Mouse (Mus musculus) gastrocnemius, postnatal 36 days (tissue): Measurements from ENCODE around the gene En1. TPM values are rescaled to one million over a fixed set of nuclear protein-coding genes. Genes with fewer than 3 reads are reported as not detected.

Experiments used
- DNase-seq, 2 experiments: peaks; one replicate each; pipeline ENCODE4 v3.0.0; 2022
- intact Hi-C: fragments of 180-260 bp; cut with DNase I; formaldehyde crosslinking; loops from one replicate; pipeline ENCODE4 v1.15.1; 2025
- long read RNA-seq, 2 experiments: library from polyadenylated mRNA; stranded (forward); transcript quantifications; one replicate each; pipeline ENCODE4 v2.0.0; 2021
- total RNA-seq, 2 experiments: library from RNA; stranded (reverse); gene quantifications; 2 replicates each; pipeline ENCODE4 v1.2.3; 2021

En1 gene
- 1 to 10 TPM; 6.8 to 7.4 TPM for total RNA-seq
- long read RNA-seq, experiment 1, partial matches to known transcripts: 2 of 9 reads
- long read RNA-seq, experiment 1, other reads (novel, unspliced or antisense): 4 of 9 reads
- long read RNA-seq, experiment 2, partial matches to known transcripts: 2 of 8 reads
- long read RNA-seq, experiment 2, other reads (novel, unspliced or antisense): 4 of 8 reads

GRCm38 (mm10) chr1:120602031-120602730, at the start of gene En1:
TSS of gene En1 (plus strand) at chr1:120602418.
- peak; percentile 70 to 77 for DNase-seq
- intact Hi-C loops: no loop called here

DNA sequence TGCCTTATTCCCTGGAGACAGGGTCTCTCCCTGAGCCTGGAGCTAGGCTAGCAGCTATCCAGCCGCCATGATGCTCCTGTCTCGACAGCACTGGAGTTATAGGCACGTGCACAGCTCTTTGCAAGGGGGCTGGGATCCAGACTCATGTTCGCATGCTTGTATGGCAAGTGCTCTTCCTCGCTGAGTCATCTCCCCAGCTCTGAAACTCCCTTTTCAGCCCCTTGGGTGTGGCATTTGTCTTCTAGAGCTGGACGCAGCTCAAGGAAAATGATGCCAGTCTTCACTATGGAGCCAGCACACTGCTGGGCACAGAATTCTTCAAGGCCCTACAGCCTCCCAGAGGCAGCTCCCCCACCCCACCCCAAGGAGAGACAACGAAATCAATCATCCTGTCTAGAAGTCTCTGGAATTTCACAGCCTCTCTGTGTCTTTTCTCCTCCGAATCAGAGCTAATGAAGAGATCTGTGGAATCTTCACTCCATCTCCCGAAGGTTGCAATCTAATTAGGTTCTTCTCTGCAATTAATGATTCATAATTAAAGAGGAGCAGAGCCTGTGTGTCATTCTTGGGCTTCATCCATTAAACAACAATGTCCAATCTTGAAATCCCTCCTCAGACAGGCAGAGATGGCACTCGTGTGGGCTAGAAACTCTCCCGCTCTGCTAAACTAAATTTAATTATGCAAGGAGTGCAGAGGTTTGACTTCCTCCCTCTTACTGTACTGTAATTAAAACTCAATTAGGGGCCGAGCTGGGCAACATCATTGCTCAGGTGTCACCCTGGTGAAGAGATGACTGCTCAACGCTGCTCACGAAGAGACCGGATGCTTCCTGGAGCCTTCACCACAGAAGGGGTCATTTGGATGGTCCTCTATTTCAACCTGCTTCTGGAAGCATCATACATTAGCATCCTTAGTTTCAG, 45.0 kb upstream of the En1 start:
- intact Hi-C loops: no loop called here

DNA sequence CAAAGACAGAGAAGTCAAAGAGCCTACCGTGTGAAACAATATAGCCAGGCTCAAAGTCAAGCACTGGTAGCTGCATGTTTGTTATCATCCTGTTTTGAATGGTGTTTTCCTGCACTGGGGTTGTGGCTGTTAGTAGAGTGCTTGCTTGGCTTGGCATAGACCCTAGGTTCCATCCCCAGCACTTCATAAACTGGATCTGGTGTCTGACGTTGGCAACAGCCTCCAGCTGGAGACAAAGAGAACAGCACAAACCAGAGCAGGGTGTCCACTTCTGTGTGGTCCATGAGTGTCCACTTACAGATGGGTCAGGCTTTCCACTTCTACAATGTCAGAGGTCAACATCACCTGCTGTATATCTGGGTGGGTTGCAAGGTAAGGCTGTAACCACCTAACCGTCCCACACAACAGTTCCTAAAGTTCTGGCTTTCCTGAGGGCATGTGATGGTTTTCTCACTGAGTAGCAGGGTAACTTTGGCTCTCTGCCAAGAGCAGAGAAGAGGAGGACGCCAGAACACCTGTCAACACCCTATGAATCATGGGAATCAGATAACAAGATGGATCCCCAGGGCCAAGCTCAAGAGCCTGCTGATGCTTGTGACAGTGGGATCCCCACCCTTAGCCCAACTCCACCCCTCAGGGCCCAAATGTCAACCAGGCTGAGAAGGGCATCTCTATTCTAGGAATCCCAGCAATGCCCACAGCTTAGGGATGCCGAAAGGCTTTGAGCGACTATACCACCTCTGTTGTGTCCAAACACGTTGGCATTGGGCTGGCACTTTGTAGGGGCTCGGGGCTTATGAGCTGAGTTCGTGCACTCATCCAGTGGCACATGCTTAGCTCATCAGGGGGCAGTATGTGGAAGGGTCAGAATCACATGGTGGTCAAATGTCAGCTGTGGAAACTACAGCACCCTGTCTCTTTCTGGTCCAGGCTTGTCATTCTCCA, 43.6 kb upstream of the En1 start:
- DNase-seq: no peak
- intact Hi-C loops: no loop called here

More for the DNA sequence above, 45.0 kb upstream of the En1 start:
- DNase-seq: no peak

GRCm38 (mm10) chr1:120559911-120560310, 42.3 kb upstream of the En1 start:
- DNase-seq: no peak
- intact Hi-C loops: no loop called here

- no peak for DNase-seq
- intact Hi-C loops: no loop called here
Measured at GRCm38 (mm10) chr1:120581306-120581705, 20.9 kb upstream of the En1 start.

GRCm38 (mm10) chr1:120585481-120585880, 16.7 kb upstream of the En1 start:
- DNase-seq: no peak
- intact Hi-C loops: loop anchor here (5.0 kb wide), 1 partner anchor 832 kb away; no protein-coding TSS in a partner anchor

GRCm38 (mm10) chr1:120586500-120587110, 15.6 kb upstream of the En1 start:
- intact Hi-C loops: loop anchor here (5.0 kb wide), 1 partner anchor 831 kb away; no protein-coding TSS in a partner anchor
- DNase-seq: peak in 1 of 2 experiments; percentile 30

GRCm38 (mm10) chr1:120587431-120587830, 14.8 kb upstream of the En1 start:
- no peak for DNase-seq
- intact Hi-C loops: loop anchor here (5.0 kb wide), 1 partner anchor 830 kb away; no protein-coding TSS in a partner anchor

DNA sequence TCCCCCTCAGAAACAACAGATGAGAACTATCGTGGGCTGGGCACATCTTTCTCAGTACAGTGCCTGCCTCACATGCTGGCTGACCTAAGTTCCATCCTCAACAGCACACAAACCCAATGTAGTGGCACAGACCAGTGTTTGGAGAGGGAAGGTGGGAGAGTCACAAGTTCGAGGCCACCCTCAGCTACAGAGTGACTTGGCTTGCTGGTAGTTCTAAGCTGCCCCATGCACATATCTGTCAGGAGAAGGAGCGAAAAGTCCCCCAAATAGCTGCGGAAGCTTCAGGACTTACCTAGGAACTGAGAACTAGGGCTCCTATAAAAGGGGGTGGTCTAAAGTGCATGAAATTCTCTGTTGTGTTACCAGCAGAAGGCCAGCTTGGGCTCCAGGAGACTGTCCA, 14.3 kb upstream of the En1 start:
- intact Hi-C loops: loop anchor here (5.0 kb wide), 1 partner anchor 829 kb away; no protein-coding TSS in a partner anchor
- DNase-seq: no peak

GRCm38 (mm10) chr1:120588362-120589027, 13.7 kb upstream of the En1 start:
- DNase-seq: no peak
- intact Hi-C loops: loop anchor here (5.0 kb wide), 1 partner anchor 829 kb away; no protein-coding TSS in a partner anchor

GRCm38 (mm10) chr1:120593236-120593919, 8.8 kb upstream of the En1 start:
- DNase-seq: no peak
- intact Hi-C loops: loop anchor here (5.0 to 10.0 kb wide), 2 partner anchors 461 to 809 kb away; no protein-coding TSS in a partner anchor

- intact Hi-C loops: loop anchor here (2.0 to 10.0 kb wide), 6 partner anchors 93 to 808 kb away; no protein-coding TSS in a partner anchor
- DNase-seq: peak in 1 of 2 experiments; percentile 29
Measured at GRCm38 (mm10) chr1:120594603-120595002, 7.6 kb upstream of the En1 start.

GRCm38 (mm10) chr1:120595471-120596240, 6.6 kb upstream of the En1 start:
- intact Hi-C loops: loop anchor here (2.0 to 10.0 kb wide), 5 partner anchors 92 to 583 kb away; no protein-coding TSS in a partner anchor
- no peak for DNase-seq

DNA sequence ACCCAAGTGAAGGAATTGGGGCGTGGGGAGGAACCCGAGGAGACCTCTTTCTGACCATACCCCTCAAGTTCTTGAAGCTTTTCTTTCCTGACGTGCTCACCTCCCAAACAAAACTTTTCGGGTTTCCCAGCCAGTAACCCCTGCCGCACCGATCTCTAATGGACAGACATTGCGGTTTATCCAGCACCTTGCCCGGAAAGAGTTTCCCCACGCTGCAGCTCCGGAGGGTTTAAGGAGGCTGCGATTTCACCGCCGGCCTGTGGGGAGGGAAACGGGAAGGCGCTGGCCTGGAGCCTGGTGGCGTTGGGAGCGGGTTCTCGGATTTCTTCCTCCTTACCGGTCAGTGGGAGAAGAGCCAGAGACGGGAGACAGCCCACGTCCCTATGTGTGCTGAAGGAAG, 5.9 kb upstream of the En1 start:
- intact Hi-C loops: loop anchor here (5.0 to 10.0 kb wide), 4 partner anchors 91 to 458 kb away; no protein-coding TSS in a partner anchor
- peak; percentile 57 to 62 for DNase-seq

DNA sequence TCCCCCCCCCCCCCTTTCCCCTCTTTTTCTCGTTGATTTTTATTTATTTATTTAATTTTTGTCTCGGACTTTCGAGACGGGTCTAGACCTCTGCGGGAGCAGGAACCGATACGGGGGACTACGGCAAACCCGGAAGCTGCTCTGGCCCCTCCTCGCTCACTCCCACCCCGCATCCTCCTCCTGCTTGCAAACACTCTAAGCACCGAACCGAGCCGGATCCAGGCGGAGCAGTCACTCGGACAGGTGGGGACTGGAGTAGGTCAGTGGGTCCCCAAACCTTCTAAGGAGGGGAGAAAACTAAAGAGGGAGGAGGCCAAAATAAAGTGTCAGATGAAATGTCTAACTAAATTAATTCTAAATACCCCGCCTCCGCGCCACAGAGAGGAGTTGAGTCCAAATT, 5.4 kb upstream of the En1 start:
- no peak for DNase-seq
- intact Hi-C loops: loop anchor here (5.0 to 10.0 kb wide), 4 partner anchors 91 to 458 kb away; no protein-coding TSS in a partner anchor

- no peak for DNase-seq
- intact Hi-C loops: loop anchor here (5.0 to 10.0 kb wide), 4 partner anchors 90 to 458 kb away; no protein-coding TSS in a partner anchor
Measured at GRCm38 (mm10) chr1:120597271-120597670, 4.9 kb upstream of the En1 start.
